Mouse (Mus musculus): Measurements from ENCODE around the gene Ceacam16. TPM values are rescaled to one million over a fixed set of nuclear protein-coding genes. Genes with fewer than 3 reads are reported as not detected.

Ceacam16 gene
- total RNA-seq, 2 experiments from 2014 or later, result 0.69 TPM; not detected in 1

DNA sequence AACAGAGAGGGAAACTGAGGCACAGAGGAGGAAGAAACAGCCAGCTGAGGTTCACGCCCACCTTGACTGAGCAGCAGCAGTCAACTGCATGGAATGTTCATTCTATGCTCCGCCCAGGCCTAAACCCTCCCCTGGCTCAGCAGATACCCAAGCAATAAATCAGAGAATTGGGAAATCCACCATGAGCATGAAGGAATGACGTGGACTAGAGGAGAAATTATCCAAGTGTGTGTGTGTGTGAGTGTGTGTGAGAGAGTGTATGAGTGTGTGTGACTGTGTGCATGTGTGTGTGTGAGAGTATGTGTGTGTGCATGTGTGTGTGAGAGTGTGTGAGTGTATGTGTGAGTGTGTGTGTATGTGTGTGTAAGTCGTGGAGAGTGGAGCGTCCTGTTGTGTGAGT is 42.7 kb downstream of the Ceacam16 start:
- no peak for DNase-seq
- intact Hi-C loops (cut with DNase I), result no loop called here

DNA sequence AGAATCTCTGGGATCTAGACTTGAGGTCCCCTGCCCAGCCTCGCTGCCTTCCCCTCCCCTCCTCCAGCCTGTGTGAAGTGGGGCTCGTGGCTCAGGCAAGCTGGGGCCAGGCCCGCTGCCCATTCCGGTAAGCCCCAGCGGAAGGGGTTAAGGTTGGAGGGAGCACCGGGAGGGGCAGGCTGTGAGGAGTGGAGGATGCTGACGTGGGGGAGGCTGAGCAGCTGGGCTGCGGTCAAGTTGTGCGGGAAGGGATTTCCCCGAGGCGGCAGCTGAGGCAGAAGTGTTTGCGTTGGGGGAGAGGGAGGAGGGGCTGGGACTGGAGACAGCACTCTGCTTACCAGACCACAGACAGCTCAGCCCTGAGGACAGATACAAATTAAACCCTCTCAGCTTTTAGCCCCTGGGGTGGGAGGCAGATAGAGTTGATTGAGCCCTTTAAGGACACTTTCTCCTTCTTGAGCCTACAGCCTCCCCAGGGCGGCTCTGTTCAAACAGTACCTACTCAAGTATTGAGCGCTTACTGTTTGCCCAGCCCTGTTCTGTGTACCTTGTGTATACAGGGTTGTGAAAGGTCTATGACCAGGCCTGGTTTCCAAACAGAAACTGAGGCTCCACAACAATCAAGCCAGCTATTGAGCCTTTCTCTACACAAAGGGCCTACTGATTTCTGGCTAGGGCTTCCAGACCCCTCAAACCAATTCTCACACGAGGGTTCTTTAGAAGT is 43.6 kb downstream of the Ceacam16 start:
- intact Hi-C loops (cut with DNase I), result no loop called here
- peak; percentile 56 to 57 for DNase-seq

DNA sequence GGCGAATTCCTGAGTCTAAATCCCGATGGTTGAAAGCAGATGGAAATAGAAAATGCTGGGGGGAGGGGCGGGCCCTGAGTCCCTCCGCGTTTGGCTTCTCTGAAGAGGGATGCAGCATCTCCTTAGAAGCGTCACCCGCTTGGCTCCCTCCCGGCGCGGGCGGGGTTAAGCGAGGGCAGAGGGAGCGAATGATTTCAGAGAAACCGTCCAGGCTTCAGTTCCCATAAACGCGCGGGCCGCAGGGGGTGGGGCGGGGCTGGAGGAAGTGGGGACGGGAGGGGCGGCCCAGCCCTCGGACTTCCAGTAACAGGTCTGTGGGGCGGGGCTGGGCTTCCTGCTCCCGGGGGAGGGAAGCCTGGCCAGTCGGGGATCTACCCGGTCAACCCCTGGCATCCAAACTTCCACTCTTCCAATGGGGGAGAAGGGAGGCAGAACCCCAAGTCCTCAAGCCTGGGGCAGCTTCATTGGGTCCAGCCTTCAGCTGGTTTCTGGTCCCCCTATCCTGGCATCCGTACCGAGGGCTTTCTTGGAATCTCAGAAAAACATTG is 44.8 kb downstream of the Ceacam16 start:
- peak; percentile 85 to 86 for DNase-seq
- intact Hi-C loops (cut with DNase I), result no loop called here

DNA sequence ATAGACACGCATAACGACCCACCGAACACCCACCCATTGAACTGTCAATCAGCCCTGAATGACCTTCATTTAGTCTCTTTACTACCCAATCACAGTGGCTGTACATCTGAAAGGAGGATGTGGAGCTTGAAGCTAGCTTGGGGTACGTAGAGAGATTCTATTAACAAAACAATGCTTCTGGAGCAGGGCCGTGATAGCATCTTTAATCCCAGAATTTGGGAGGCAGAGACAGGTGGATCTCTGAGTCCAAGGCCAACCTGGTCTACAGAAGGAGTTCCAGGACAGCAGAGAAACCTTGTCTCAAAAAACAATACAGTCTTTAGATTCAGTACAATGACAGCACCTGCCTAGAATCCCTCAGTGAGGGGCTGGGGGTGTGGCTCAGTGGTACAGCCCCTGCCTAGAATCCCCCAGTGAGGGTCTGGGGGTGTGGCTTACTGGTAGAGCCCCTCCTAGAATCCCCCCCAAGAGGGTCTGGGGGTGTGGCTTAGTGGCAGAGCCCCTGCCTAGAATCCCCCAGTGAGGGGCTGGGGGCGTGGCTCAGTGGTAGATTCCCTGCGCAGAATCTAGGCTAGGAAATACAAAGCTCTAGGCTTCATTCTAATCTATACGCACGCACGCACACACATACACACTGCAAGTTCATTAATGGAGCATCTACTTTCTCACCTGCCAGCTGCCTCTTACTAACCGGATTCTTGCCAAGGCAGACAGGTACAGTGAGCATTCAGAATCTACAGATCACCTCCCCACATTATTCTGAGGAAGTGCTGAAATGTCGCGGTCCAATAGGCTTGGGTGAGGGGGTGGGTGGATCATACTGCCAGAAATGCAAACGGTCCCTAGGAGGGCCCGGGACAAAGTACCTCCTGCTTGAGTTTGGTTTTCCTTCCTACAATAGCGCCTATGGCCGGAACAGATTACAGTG is 45.5 kb downstream of the Ceacam16 start:
- DNase-seq, result no peak
- intact Hi-C loops (cut with DNase I), result no loop called here

DNA sequence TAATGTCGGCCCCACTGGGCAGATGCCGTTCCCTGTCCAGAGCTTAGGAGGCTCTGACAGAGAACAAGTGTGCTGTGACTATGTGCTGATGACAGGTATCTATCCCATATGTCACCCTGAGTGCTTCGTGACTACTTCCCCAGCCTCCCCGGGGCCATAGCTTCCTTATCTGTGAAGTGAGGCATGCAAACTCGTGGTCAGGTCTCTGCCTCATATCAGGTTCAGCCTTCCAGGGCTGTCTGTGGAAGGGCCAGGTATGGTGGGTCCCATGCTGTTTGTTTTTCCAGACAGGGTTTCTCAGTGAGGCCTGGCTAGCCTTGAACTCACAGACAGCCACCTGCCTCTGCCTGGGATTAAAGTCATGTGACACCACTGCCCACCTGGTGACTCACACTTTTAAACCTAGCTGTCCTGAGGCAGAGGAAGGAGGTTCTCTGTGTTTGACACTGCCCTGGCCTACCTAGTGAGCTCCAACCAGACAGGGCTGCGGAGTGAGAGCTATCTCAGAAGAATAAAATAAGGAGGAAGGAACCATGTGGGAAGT is 47.4 kb downstream of the Ceacam16 start:
- DNase-seq, result no peak
- intact Hi-C loops (cut with DNase I), result no loop called here

DNA sequence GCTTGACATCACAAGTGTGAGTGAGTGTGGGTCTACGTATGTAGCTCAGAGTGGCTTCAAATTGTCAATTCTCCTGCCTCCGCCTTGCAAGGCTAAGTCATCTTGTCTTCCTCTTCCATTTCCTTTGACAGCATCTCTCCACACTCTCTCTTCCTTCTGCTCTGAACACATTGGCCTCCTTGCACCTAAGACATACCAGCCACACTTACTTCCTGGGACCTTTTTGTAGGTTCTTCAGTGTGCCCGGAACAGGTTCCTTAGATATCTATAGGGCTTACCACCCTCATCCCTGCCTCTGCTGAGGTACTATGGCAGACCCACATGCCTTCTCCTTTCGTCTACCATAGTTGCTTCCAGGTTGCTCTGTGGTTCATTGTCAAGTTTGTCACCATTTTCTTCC is 47.9 kb downstream of the Ceacam16 start:
- intact Hi-C loops (cut with DNase I), result no loop called here
- no peak for DNase-seq

DNA sequence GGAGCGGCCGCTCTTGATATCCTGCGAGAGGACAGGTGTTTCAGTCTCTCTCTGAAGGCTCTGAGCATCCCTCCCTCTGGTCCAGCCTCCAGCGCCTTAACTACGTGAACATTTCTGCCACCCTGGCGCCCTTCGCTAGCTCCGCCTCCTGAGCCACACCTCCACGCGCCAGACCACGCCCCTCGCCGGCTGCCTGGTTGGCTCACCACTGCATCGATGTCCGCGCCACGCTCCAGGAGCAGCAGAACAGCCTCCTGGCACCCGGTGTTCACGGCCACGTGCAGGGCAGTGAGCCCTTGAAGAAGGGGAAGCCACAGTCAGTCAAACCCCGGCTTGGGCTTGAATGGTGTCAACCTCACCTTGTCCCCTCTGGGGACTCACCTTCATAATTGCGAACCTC is 50.0 kb downstream of the Ceacam16 start:
- peak in 1 of 2 experiments; percentile 34 for DNase-seq
- intact Hi-C loops (cut with DNase I), result no loop called here

DNA sequence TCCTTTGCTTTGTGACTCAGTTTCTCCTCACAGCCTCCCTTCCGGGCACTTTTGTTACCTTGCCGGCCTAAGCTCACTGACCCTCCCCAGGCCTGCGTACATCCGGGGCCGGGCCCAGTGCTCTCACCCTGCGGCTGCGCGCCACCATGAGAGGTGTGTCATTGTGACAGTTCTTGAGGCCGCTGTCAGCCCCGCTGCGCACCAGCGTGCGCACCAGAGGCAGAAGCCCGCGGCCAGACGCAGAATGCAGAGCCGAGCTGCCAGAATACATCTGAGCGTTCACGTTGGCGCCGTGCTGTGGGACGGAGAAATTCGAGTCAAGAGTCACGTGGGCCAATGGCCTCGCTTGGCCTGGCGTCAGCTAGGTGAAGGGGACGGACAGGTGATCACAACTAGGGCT is 51.7 kb downstream of the Ceacam16 start:
- no peak for DNase-seq

DNA sequence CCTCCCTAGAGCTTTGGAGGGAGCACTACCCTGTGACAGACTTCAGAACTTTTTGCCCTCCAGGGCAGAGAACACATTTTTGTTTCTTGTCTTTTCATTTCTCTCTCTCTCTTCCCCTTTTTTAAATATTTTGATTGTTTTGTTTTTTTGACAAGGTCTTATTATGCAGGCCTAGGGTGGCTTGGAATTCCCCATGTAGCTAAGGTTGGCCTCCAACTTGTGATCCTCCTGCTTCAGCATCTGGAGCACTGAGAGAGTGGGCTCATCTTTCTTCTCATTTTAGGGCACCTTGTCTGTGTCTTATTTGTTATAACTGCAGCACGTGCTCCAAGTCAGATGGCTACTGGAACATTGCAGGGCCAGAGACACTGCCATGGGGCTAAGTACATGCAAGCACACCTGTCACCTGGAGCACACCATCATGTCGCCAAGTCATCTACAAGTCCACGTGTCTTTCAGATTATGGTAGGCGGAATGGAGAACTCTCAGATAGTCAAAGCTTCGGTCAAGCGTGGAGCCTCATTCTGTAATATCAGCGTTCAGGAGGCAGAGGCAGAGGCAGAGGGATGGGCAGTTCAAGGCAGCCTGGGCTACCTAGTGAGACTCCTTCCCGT is 54.6 kb downstream of the Ceacam16 start:
- DNase-seq, result no peak
- intact Hi-C loops (cut with DNase I), result no loop called here

More for the DNA sequence above, 51.7 kb downstream of the Ceacam16 start:
- intact Hi-C loops (cut with DNase I), result no loop called here

DNA sequence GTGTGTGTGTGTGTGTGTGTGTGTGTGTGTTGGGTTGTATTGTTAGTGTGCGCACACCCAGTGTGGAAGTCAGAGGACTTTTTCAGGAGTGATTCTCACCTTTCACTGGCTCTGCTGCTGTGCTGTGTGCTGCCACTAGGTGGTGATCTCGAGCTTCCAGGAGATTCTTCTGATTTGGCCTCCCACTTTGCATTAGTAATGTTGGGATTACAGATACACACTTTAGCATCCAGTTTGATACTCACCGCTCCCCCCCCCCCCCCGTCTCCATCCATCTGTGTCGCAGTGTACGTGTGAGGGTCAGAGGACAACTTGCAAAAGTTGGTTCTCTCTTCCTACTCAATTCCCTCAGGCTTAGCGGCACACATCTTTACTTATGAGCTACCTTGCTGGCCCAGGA is 58.1 kb downstream of the Ceacam16 start:
- DNase-seq, result peak; percentile 82 to 90
- intact Hi-C loops (cut with DNase I), result loop anchor here (1.0 to 5.0 kb wide), 3 partner anchors 40 to 134 kb away; no protein-coding TSS in a partner anchor

Other genes starting within 250 kb of the Ceacam16 start
- gene Relb, start 231.9 kb downstream of the Ceacam16 start, total RNA-seq (2021), result 1 to 10 TPM; 5.7 to 8.9 TPM
- gene Clptm1, start 196.3 kb downstream of the Ceacam16 start, total RNA-seq (2021), result 10 to 100 TPM; 76.4 to 84.1 TPM
- not detected for gene Apoc2, start 183.4 kb downstream of the Ceacam16 start, total RNA-seq (2021)
- not detected for gene Gm44805, start 179.9 kb downstream of the Ceacam16 start, total RNA-seq (2021)
- gene Apoc4, start 179.8 kb downstream of the Ceacam16 start, total RNA-seq (2021), result not detected
- 1 to 10 TPM; 1.2 to 3.3 TPM for gene Apoc1, start 168.6 kb downstream of the Ceacam16 start, total RNA-seq (2021)
- 100 to 1,000 TPM; 308 to 344 TPM for gene Apoe, start 162.1 kb downstream of the Ceacam16 start, total RNA-seq (2021)
- gene Tomm40, start 145.9 kb downstream of the Ceacam16 start, total RNA-seq (2021), result 100 to 1,000 TPM in 1 of 2 experiments, 10 to 100 TPM in 1; 97.7 to 102 TPM
- 10 to 100 TPM; 33.2 to 41.7 TPM for gene Nectin2, start 110.8 kb downstream of the Ceacam16 start, total RNA-seq (2021)
- 100 to 1,000 TPM; 210 to 232 TPM for gene Bcam, start 90.3 kb downstream of the Ceacam16 start, total RNA-seq (2021)
- gene Cblc, start 64.5 kb downstream of the Ceacam16 start, total RNA-seq (2021), result under 1 TPM; 0.75 to 0.81 TPM
- 1 to 10 TPM; 3.5 TPM for gene Bcl3, start 38.5 kb downstream of the Ceacam16 start, total RNA-seq (2021)
- gene Gm19345, start 9.3 kb downstream of the Ceacam16 start, total RNA-seq (2021), result not detected
- gene Ceacam19, start 26.7 kb upstream of the Ceacam16 start, total RNA-seq (2021), result not detected
- 10 to 100 TPM; 19.8 to 25.0 TPM for gene Pvr, start 59.9 kb upstream of the Ceacam16 start, total RNA-seq (2021)
- gene Igsf23, start 89.5 kb upstream of the Ceacam16 start, total RNA-seq (2021), result 1 to 10 TPM; 1.4 TPM
- not detected for gene Ceacam20, start 104.1 kb upstream of the Ceacam16 start, total RNA-seq (2021)
- gene Nlrp9b, start 130.2 kb upstream of the Ceacam16 start, total RNA-seq (2021), result not detected
- gene Vmn1r91, start 238.4 kb upstream of the Ceacam16 start, total RNA-seq (2021), result not detected